Mouse (Mus musculus) kidney, adult 2 months (tissue): ENCODE data around the gene Wdr26. TPM values are rescaled to one million over a fixed set of nuclear protein-coding genes. Genes with fewer than 3 reads are reported as not detected.

ENCODE experiments used
- DNase-seq: peaks from one replicate; pipeline ENCODE4 v3.0.0; 2021
- H3K27ac ChIP-seq: fragments of 200-500 bp; 2 replicates; pipeline ENCODE4 v1.5.1; 2012; ENCODE audit warnings: low read depth, low read length, control low read depth, inconsistent platforms; ENCODE audit not compliant: insufficient read depth
- H3K27me3 ChIP-seq: fragments of 200-500 bp; replicated peaks from 2 replicates; pipeline ENCODE4 v1.6.1; 2012; ENCODE audit warnings: mild to moderate bottlenecking, moderate library complexity, low read length, inconsistent platforms; ENCODE audit not compliant: control insufficient read depth, insufficient read depth
- H3K36me3 ChIP-seq: fragments of 200-500 bp; 2 replicates; pipeline ENCODE4 v1.6.1; 2012; ENCODE audit warnings: mild to moderate bottlenecking, moderate library complexity, low read length, inconsistent platforms; ENCODE audit not compliant: control insufficient read depth, insufficient read depth
- H3K4me1 ChIP-seq: fragments of 200-500 bp; 2 replicates; pipeline ENCODE4 v1.6.1; 2011; ENCODE audit warnings: low read length; ENCODE audit not compliant: control insufficient read depth, insufficient read depth
- H3K4me3 ChIP-seq: fragments of 200-500 bp; 2 replicates; pipeline ENCODE4 v1.5.1; 2011; ENCODE audit warnings: mild to moderate bottlenecking, low read depth, low read length, control low read depth; ENCODE audit not compliant: insufficient read depth
- CTCF ChIP-seq: fragments of 200-500 bp; conservative IDR thresholded peaks from 2 replicates; pipeline ENCODE4 v1.5.1; 2011; ENCODE audit warnings: low read depth, mild to moderate bottlenecking, control low read depth, low read length, moderate library complexity, mixed read lengths; ENCODE audit not compliant: insufficient read depth, insufficient read length
- POLR2A ChIP-seq: fragments of 200-500 bp; IDR thresholded peaks from one replicate; pipeline ENCODE4 v1.6.1; 2011; ENCODE audit warnings: low read depth, low read length, control low read depth
- WGBS: fragments of 180-500 bp; shearing (Covaris S2); methylation state at CpG from one replicate; pipeline ENCODE4 v1.1.7; 2018; 5-methylcytosine and 5-hydroxymethylcytosine counted together
- polyA plus RNA-seq: library from polyadenylated mRNA; depleted of rRNA; stranded (reverse); fragments of >200 nt; gene quantifications from 2 replicates; pipeline ENCODE4 v1.2.3, GENCODE M21; 2012

The Wdr26 gene
- polyA plus RNA-seq, 1 experiment: 32.1 TPM

GRCm38 (mm10) chr1:181167816-181168215, 44.0 kb downstream of the Wdr26 start:
- no peak overlapping the region for H3K4me3 ChIP-seq
- TF ChIP-seq POLR2A: no peak
- TF ChIP-seq CTCF: no peak
- H3K4me1 ChIP-seq: no peaks in the 10 kb centered on the region; the same call in 1 of the 2 replicates
- H3K36me3 ChIP-seq: no peaks in the 10 kb centered on the region; the same call in none of the 2 replicates
- no peaks in the 10 kb centered on the region for H3K27me3 ChIP-seq
- no peak for DNase-seq
- WGBS: 77% methylated on average over 2 of the region's 2 CpGs
- H3K27ac ChIP-seq: no peak overlapping the region

- Histone ChIP-seq H3K4me1 (no peaks in the 10 kb centered on the region; the same call in 1 of the 2 replicates), H3K27me3 (no peaks in the 10 kb centered on the region), H3K27ac (no peak overlapping the region), H3K4me3 (no peak overlapping the region), H3K36me3 (no peaks in the 10 kb centered on the region)
- no peak for DNase-seq
- no peak for TF ChIP-seq CTCF
- no peak for TF ChIP-seq POLR2A
- WGBS: 24% methylated on average over 5 of the region's 5 CpGs
Observed at GRCm38 (mm10) chr1:181151541-181151940, 60.3 kb downstream of the Wdr26 start.

- no peaks in the 10 kb centered on the region; the same call in 1 of the 2 replicates for H3K4me1 ChIP-seq
- peak overlapping the region; percentile 49; the same call in 1 of the 2 replicates for H3K27ac ChIP-seq
- under 1% methylated on average over 59 of the region's 59 CpGs for WGBS
- peak overlapping the region; percentile 85 for H3K4me3 ChIP-seq
- DNase-seq: peak; percentile 95
- TF ChIP-seq CTCF: no peak
- TF ChIP-seq POLR2A: peak; percentile 69
- no peaks in the 10 kb centered on the region for H3K27me3 ChIP-seq
- H3K36me3 ChIP-seq: no peaks in the 10 kb centered on the region
Observed at GRCm38 (mm10) chr1:181150827-181151534, 60.8 kb downstream of the Wdr26 start.

GRCm38 (mm10) chr1:181150431-181150826, 61.4 kb downstream of the Wdr26 start:
- no peak for DNase-seq
- no peak overlapping the region for H3K27ac ChIP-seq
- peaks cover under 1% of the 10 kb centered on the region; the same call in 1 of the 2 replicates for H3K4me1 ChIP-seq
- whole genome bisulfite sequencing: 69% methylated on average over 3 of the region's 3 CpGs
- TF ChIP-seq CTCF: no peak
- TF ChIP-seq POLR2A: no peak
- H3K4me3 ChIP-seq: peak overlapping the region; percentile 85; the same call in 1 of the 2 replicates
- no peaks in the 10 kb centered on the region for H3K36me3 ChIP-seq
- no peaks in the 10 kb centered on the region for H3K27me3 ChIP-seq

- no peak overlapping the region for H3K4me3 ChIP-seq
- no peak for DNase-seq
- H3K36me3 ChIP-seq: no peaks in the 10 kb centered on the region
- WGBS: 75% methylated on average over 3 of the region's 3 CpGs
- no peak overlapping the region for H3K27ac ChIP-seq
- no peaks in the 10 kb centered on the region for H3K27me3 ChIP-seq
- peaks cover 3% of the 10 kb centered on the region; the same call in 1 of the 2 replicates for H3K4me1 ChIP-seq
- TF ChIP-seq CTCF (no peak), POLR2A (no peak)
Observed at GRCm38 (mm10) chr1:181149373-181150017, 62.3 kb downstream of the Wdr26 start.

GRCm38 (mm10) chr1:181148540-181148939, 63.3 kb downstream of the Wdr26 start:
- peaks cover 3% of the 10 kb centered on the region; the same call in 1 of the 2 replicates for H3K4me1 ChIP-seq
- no peak for TF ChIP-seq CTCF
- no peak for TF ChIP-seq POLR2A
- DNase-seq: peak; percentile 79
- peak overlapping the region; percentile 37; the same call in 1 of the 2 replicates for H3K27ac ChIP-seq
- no peaks in the 10 kb centered on the region for H3K27me3 ChIP-seq
- WGBS: 46% methylated on average over 5 of the region's 5 CpGs
- H3K36me3 ChIP-seq: no peaks in the 10 kb centered on the region
- H3K4me3 ChIP-seq: no peak overlapping the region

- TF ChIP-seq POLR2A: no peak
- no peak for TF ChIP-seq CTCF
- DNase-seq: no peak
- H3K4me3 ChIP-seq: no peak overlapping the region
- no peaks in the 10 kb centered on the region for H3K27me3 ChIP-seq
- H3K36me3 ChIP-seq: no peaks in the 10 kb centered on the region; the same call in 1 of the 2 replicates
- H3K27ac ChIP-seq: no peak overlapping the region
- WGBS: 95% methylated on average over 2 of the region's 2 CpGs
- peaks cover 3% of the 10 kb centered on the region; the same call in 1 of the 2 replicates for H3K4me1 ChIP-seq
Observed at GRCm38 (mm10) chr1:181146187-181146586, 65.6 kb downstream of the Wdr26 start.
